Comparison of ENCODE assay signal across 8 mouse cellular contexts in genomic region chr3:40532256-40532655, GRCm38 (mm10). TPM values are rescaled to one million over a fixed set of nuclear protein-coding genes. Genes with fewer than 3 reads are reported as not detected.
A peak's percentile ranks its signal among the peaks of the same experiment; 100 is the strongest.
DNase-seq lines count a peak whose midpoint lies in the region; ATAC-seq lines count a peak whose summit lies in the region.

No protein-coding gene starts in this region.

- 13% methylated on average over 11 of the region's 11 CpGs for WGBS in kidney, embryonic 15.5 days
- WGBS in forebrain, embryonic 10.5 days, result 2% methylated on average over 11 of the region's 11 CpGs
- WGBS in intestine, embryonic 14.5 days, result 11% methylated on average over 11 of the region's 11 CpGs
- WGBS in midbrain, embryonic 15.5 days, result 6% methylated on average over 11 of the region's 11 CpGs

- H3K9ac ChIP-seq in kidney, embryonic 15.5 days, result no peak overlapping the region
- no peak overlapping the region for H3K9ac ChIP-seq in intestine, embryonic 14.5 days (ENCODE audit: low read length)
- H3K9ac ChIP-seq in midbrain, embryonic 15.5 days, result peak overlapping the region; percentile 38

- no peak for DNase-seq in kidney, adult 11 months
- DNase-seq in forebrain, embryonic 10.5 days (ENCODE audit: extremely low spot score, low spot score), result no peak
- DNase-seq in intestine, embryonic 14.5 days (ENCODE audit: low spot score), result no peak
- DNase-seq in adrenal gland, postnatal 25 days, result no peak
- DNase-seq in urinary bladder, postnatal 25 days (ENCODE audit: low spot score), result no peak

- H3K9me3 ChIP-seq in kidney, embryonic 15.5 days (replicated peaks), result no peaks in the 10 kb centered on the region
- H3K9me3 ChIP-seq in forebrain, embryonic 10.5 days, result peaks cover 8% of the 10 kb centered on the region; the same call in 1 of the 2 replicates
- H3K9me3 ChIP-seq in intestine, embryonic 14.5 days (ENCODE audit: control insufficient read depth, low read length), result no peaks in the 10 kb centered on the region
- H3K9me3 ChIP-seq in midbrain, embryonic 15.5 days, result no peaks in the 10 kb centered on the region

- H3K4me1 ChIP-seq in kidney, embryonic 15.5 days, result peaks cover 17% of the 10 kb centered on the region
- H3K4me1 ChIP-seq in forebrain, embryonic 10.5 days, result peaks cover 30% of the 10 kb centered on the region
- peaks cover 5% of the 10 kb centered on the region; the same call in 1 of the 2 replicates for H3K4me1 ChIP-seq in intestine, embryonic 14.5 days (replicated peaks; ENCODE audit: control insufficient read depth, insufficient read depth, low read length)
- H3K4me1 ChIP-seq in midbrain, embryonic 15.5 days, result peaks cover 23% of the 10 kb centered on the region

- peaks cover 56% of the 10 kb centered on the region for H3K27me3 ChIP-seq in kidney, embryonic 15.5 days
- H3K27me3 ChIP-seq in forebrain, embryonic 10.5 days (ENCODE audit: poor library complexity, severe bottlenecking), result peaks cover 71% of the 10 kb centered on the region
- peaks cover 35% of the 10 kb centered on the region for H3K27me3 ChIP-seq in intestine, embryonic 14.5 days (replicated peaks; ENCODE audit: control insufficient read depth, insufficient read depth, low read length)
- H3K27me3 ChIP-seq in midbrain, embryonic 15.5 days (replicated peaks), result peaks cover 20% of the 10 kb centered on the region; the same call in 1 of the 2 replicates

- H3K27ac ChIP-seq in kidney, embryonic 15.5 days, result no peak overlapping the region
- H3K27ac ChIP-seq in forebrain, embryonic 10.5 days, result no peak overlapping the region
- no peak overlapping the region for H3K27ac ChIP-seq in intestine, embryonic 14.5 days (ENCODE audit: low read depth)
- H3K27ac ChIP-seq in midbrain, embryonic 15.5 days, result no peak overlapping the region

- ATAC-seq in kidney, embryonic 15.5 days (replicated peaks; ENCODE audit: low FRiP score), result no peak
- no peak for ATAC-seq in intestine, embryonic 14.5 days (replicated peaks; ENCODE audit: low FRiP score, low TSS enrichment, low read depth)
- no peak for ATAC-seq in midbrain, embryonic 15.5 days (replicated peaks)
- ATAC-seq in erythroblast, adult 5-6 weeks (replicated peaks; ENCODE audit: low FRiP score, poor library complexity, severe bottlenecking), result no peak

- H3K4me3 ChIP-seq in kidney, embryonic 15.5 days (replicated peaks), result peak overlapping the region; percentile 50
- peak overlapping the region; percentile 68 for H3K4me3 ChIP-seq in forebrain, embryonic 10.5 days
- H3K4me3 ChIP-seq in intestine, embryonic 14.5 days (ENCODE audit: low read depth, low read length), result peak overlapping the region; percentile 51
- H3K4me3 ChIP-seq in midbrain, embryonic 15.5 days, result peak overlapping the region; percentile 59

- no peaks in the 10 kb centered on the region for H3K36me3 ChIP-seq in kidney, embryonic 15.5 days
- H3K36me3 ChIP-seq in forebrain, embryonic 10.5 days (replicated peaks), result no peaks in the 10 kb centered on the region
- H3K36me3 ChIP-seq in intestine, embryonic 14.5 days (ENCODE audit: control insufficient read depth, insufficient read depth, low read length), result no peaks in the 10 kb centered on the region
- no peaks in the 10 kb centered on the region for H3K36me3 ChIP-seq in midbrain, embryonic 15.5 days (replicated peaks)

- H3K4me2 ChIP-seq in kidney, embryonic 15.5 days, result peak overlapping the region; percentile 94
- peak overlapping the region; percentile 99 for H3K4me2 ChIP-seq in intestine, embryonic 14.5 days (ENCODE audit: low read length)
- peak overlapping the region; percentile 100 for H3K4me2 ChIP-seq in midbrain, embryonic 15.5 days

RNA-seq across cellular contexts. Expression of gene Intu, which starts 1.2 kb away (rescaled TPM):
- 3.4 TPM in 2 replicates for polyA plus RNA-seq in kidney, embryonic 15.5 days (2015; fragmentation: Nextera tagmentation; extraction: Ambion mirVana)
- 8.0 and 9.4 TPM in 2 replicates for polyA plus RNA-seq in forebrain, embryonic 10.5 days (2016; fragmentation: Nextera tagmentation; extraction: Ambion mirVana)
- 3.5 and 4.4 TPM in 2 replicates for polyA plus RNA-seq in intestine, embryonic 14.5 days (2014; fragmentation: Nextera tagmentation; extraction: Ambion mirVana)
- 3.2 and 3.7 TPM in 2 replicates for polyA plus RNA-seq in midbrain, embryonic 15.5 days (2015; fragmentation: Nextera tagmentation; extraction: Ambion mirVana)
- 3.6 and 4.3 TPM in 2 replicates for total RNA-seq in adrenal gland, postnatal 25 days (2021)
- 0.42 and 2.7 TPM in 2 replicates for total RNA-seq in erythroblast, adult 5-6 weeks (2015; ENCODE audit: low replicate concordance)
- 0.43 and 0.56 TPM in 2 replicates for total RNA-seq in erythroblast, adult 5-6 weeks (2017; ENCODE audit: low replicate concordance)
